Mouse (Mus musculus): ENCODE measurements at regions not wholly inside any gene's neighbourhood (a gene's known extent, or its start where the extent isn't known, plus 50 kb on each side); places are given as distances from the start of the nearest gene placed in this dataset.

DNA sequence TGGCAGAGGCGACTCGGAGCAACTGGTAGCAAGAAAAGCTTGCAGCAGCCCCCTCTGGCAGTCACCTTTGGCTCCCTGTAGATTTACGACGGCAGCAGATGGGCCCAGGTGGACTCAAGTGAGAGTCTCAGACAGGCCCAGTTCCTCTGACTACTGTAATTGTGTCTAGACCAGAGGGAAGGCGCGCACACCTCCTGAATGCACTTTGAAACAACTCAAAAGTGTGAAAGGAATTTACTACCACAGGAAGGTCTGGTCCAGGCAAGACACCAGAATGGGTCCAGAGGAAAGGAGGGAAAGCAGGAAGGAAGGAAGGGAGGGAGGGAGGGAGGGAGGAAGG lies 224.6 kb upstream of the Hes1 start:
- TF ChIP-seq ZNF384 (IDR thresholded peaks at IDR 0.05; ENCODE audit: low read depth, low read length) (no peak), POLR2A (IDR thresholded peaks at IDR 0.05; ENCODE audit: low read depth, low read length) (no peak)

Data from CH12.LX (cell line).